Mouse (Mus musculus) layer of hippocampus, adult 9-11 months (tissue): ENCODE measurements around the gene Luzp1.

ENCODE experiments used
- DNase-seq: peaks from one replicate; pipeline ENCODE4 v3.0.0; 2022

Gene Luzp1

GRCm38 (mm10) chr4:136469371-136469903, at the start of gene Luzp1:
Gene Luzp1, plus strand, starts transcription at chr4:136469761.
- DNase-seq: peak; percentile 94

- no peak for DNase-seq
Measured at GRCm38 (mm10) chr4:136423224-136423623, 46.3 kb upstream of the Luzp1 start, which contains the start of gene Htr1d. Gene Htr1d, plus strand, starts transcription at chr4:136423524.

GRCm38 (mm10) chr4:136424120-136424999, 45.2 kb upstream of the Luzp1 start:
- DNase-seq: no peak

GRCm38 (mm10) chr4:136425000-136425288, 44.6 kb upstream of the Luzp1 start:
- no peak for DNase-seq

GRCm38 (mm10) chr4:136430609-136431375, 38.8 kb upstream of the Luzp1 start:
- DNase-seq: no peak

- DNase-seq: peak; percentile 18
Measured at GRCm38 (mm10) chr4:136431376-136431693, 38.2 kb upstream of the Luzp1 start.

- DNase-seq: no peak
Measured at GRCm38 (mm10) chr4:136434029-136434428, 35.5 kb upstream of the Luzp1 start.

- DNase-seq: no peak
Measured at GRCm38 (mm10) chr4:136439106-136439505, 30.5 kb upstream of the Luzp1 start.

- no peak for DNase-seq
Measured at GRCm38 (mm10) chr4:136441354-136442043, 28.1 kb upstream of the Luzp1 start.

- no peak for DNase-seq
Measured at GRCm38 (mm10) chr4:136444561-136444960, 25.0 kb upstream of the Luzp1 start.

- DNase-seq: no peak
Measured at GRCm38 (mm10) chr4:136449795-136450194, 19.8 kb upstream of the Luzp1 start.

- DNase-seq: no peak
Measured at GRCm38 (mm10) chr4:136450271-136450670, 19.3 kb upstream of the Luzp1 start.

- DNase-seq: no peak
Measured at GRCm38 (mm10) chr4:136451564-136451963, 18.0 kb upstream of the Luzp1 start.

- no peak for DNase-seq
Measured at GRCm38 (mm10) chr4:136452286-136452685, 17.3 kb upstream of the Luzp1 start.

- no peak for DNase-seq
Measured at GRCm38 (mm10) chr4:136452792-136453191, 16.8 kb upstream of the Luzp1 start.

- DNase-seq: peak; percentile 26
Measured at GRCm38 (mm10) chr4:136454850-136455260, 14.7 kb upstream of the Luzp1 start.

- DNase-seq: no peak
Measured at GRCm38 (mm10) chr4:136456516-136457218, 12.9 kb upstream of the Luzp1 start.

- DNase-seq: no peak
Measured at GRCm38 (mm10) chr4:136458276-136458675, 11.3 kb upstream of the Luzp1 start.

- DNase-seq: no peak
Measured at GRCm38 (mm10) chr4:136459210-136459609, 10.4 kb upstream of the Luzp1 start.

GRCm38 (mm10) chr4:136461206-136461605, 8.4 kb upstream of the Luzp1 start:
- DNase-seq: no peak

GRCm38 (mm10) chr4:136461761-136462085, 7.8 kb upstream of the Luzp1 start:
- no peak for DNase-seq

GRCm38 (mm10) chr4:136462086-136462838, 7.3 kb upstream of the Luzp1 start, which contains the start of gene 6030445D17Rik:
Gene 6030445D17Rik, plus strand, starts transcription at chr4:136462250.
- peak; percentile 51 for DNase-seq
